Mouse (Mus musculus) 3T3-L1 (cell line): ENCODE measurements around the gene Bco2.

Source experiments
- DNase-seq: peaks from one replicate; pipeline ENCODE4 v3.0.0-alpha.2; 2015; ENCODE audit warnings: low read depth, low spot score

The Bco2 gene

GRCm38 (mm10) chr9:50561145-50561917 lies 6.3 kb upstream of the Bco2 start, which contains the start of gene Tex12:
TSS of gene Tex12 (minus strand) at chr9:50561325.
- DNase-seq = no peak

GRCm38 (mm10) chr9:50554241-50555093 lies 514 bp downstream of the Bco2 start, which contains the start of gene Il18:
TSS of gene Il18 (plus strand) at chr9:50554827.
- peak; percentile 72 for DNase-seq

GRCm38 (mm10) chr9:50553547-50553946 lies 1.4 kb downstream of the Bco2 start:
- no peak for DNase-seq

- peak; percentile 47 for DNase-seq
Observed at GRCm38 (mm10) chr9:50552206-50552605, 2.8 kb downstream of the Bco2 start.

GRCm38 (mm10) chr9:50548936-50549335 lies 6.0 kb downstream of the Bco2 start:
- DNase-seq = no peak

GRCm38 (mm10) chr9:50547859-50548478 lies 7.0 kb downstream of the Bco2 start:
- no peak for DNase-seq

- peak; percentile 56 for DNase-seq
Observed at GRCm38 (mm10) chr9:50542401-50542800, 12.6 kb downstream of the Bco2 start.

- DNase-seq = no peak
Observed at GRCm38 (mm10) chr9:50540170-50540569, 14.8 kb downstream of the Bco2 start.

GRCm38 (mm10) chr9:50537295-50537694 lies 17.7 kb downstream of the Bco2 start:
- DNase-seq = peak; percentile 59

- DNase-seq = no peak
Observed at GRCm38 (mm10) chr9:50536603-50537135, 18.3 kb downstream of the Bco2 start.

- DNase-seq = no peak
Observed at GRCm38 (mm10) chr9:50535930-50536329, 19.1 kb downstream of the Bco2 start.

- DNase-seq = no peak
Observed at GRCm38 (mm10) chr9:50533791-50534190, 21.2 kb downstream of the Bco2 start.

GRCm38 (mm10) chr9:50533328-50533727 lies 21.7 kb downstream of the Bco2 start:
- DNase-seq = no peak

- DNase-seq = peak; percentile 66
Observed at GRCm38 (mm10) chr9:50530890-50531289, 24.1 kb downstream of the Bco2 start.

GRCm38 (mm10) chr9:50528293-50528892 lies 26.6 kb downstream of the Bco2 start, which contains the start of gene Pts:
TSS of gene Pts (minus strand) at chr9:50528724.
- peak; percentile 98 for DNase-seq

GRCm38 (mm10) chr9:50527860-50528259 lies 27.1 kb downstream of the Bco2 start:
- DNase-seq = peak; percentile 25

GRCm38 (mm10) chr9:50525585-50525984 lies 29.4 kb downstream of the Bco2 start:
- DNase-seq = peak; percentile 27

GRCm38 (mm10) chr9:50524936-50525335 lies 30.0 kb downstream of the Bco2 start:
- no peak for DNase-seq

- DNase-seq = peak; percentile 19
Observed at GRCm38 (mm10) chr9:50522574-50522973, 32.4 kb downstream of the Bco2 start.

GRCm38 (mm10) chr9:50521562-50521961 lies 33.4 kb downstream of the Bco2 start:
- no peak for DNase-seq

GRCm38 (mm10) chr9:50520748-50521147 lies 34.2 kb downstream of the Bco2 start:
- peak; percentile 77 for DNase-seq
